Mouse (Mus musculus) stomach, embryonic 16.5 days (tissue): Measurements from ENCODE around the gene Gadd45a. TPM values are rescaled to one million over a fixed set of nuclear protein-coding genes. Genes with fewer than 3 reads are reported as not detected.

Experiments used
- ATAC-seq: fragments of 200-750 bp; cut with Nextera tagmentation; 2 replicates; pipeline ENCODE4 v1.8.0; 2017; ENCODE audit warnings: moderate number of reproducible peaks, moderate TSS enrichment; ENCODE audit not compliant: insufficient read depth, low FRiP score
- H3K27ac ChIP-seq: fragments of 300-500 bp; sonication (generic); 2 replicates; pipeline ENCODE4 v1.5.1; 2014; ENCODE audit warnings: low read length
- H3K27me3 ChIP-seq: fragments of 300-500 bp; sonication (generic); 2 replicates; pipeline ENCODE4 v1.6.1; 2014; ENCODE audit warnings: low read length, control low read depth, mixed read lengths; ENCODE audit not compliant: control insufficient read depth, insufficient read depth
- H3K36me3 ChIP-seq: fragments of 300-500 bp; sonication (generic); 2 replicates; pipeline ENCODE4 v1.6.1; 2014; ENCODE audit warnings: low read length; ENCODE audit not compliant: control insufficient read depth, insufficient read depth
- H3K4me1 ChIP-seq: fragments of 300-500 bp; sonication (generic); 2 replicates; pipeline ENCODE4 v1.6.1; 2014; ENCODE audit warnings: low read length, control low read depth, mixed read lengths; ENCODE audit not compliant: control insufficient read depth, insufficient read depth
- H3K4me2 ChIP-seq: fragments of 300-500 bp; sonication (generic); 2 replicates; pipeline ENCODE4 v1.6.1; 2014; ENCODE audit warnings: low read depth, low read length, mixed read lengths
- H3K4me3 ChIP-seq: fragments of 300-500 bp; sonication (generic); replicated peaks from 2 replicates; pipeline ENCODE4 v1.5.1; 2014; ENCODE audit warnings: mild to moderate bottlenecking, low read length
- H3K9ac ChIP-seq: fragments of 300-500 bp; sonication (generic); 2 replicates; pipeline ENCODE4 v1.6.1; 2014; ENCODE audit warnings: low read length
- H3K9me3 ChIP-seq: fragments of 300-500 bp; sonication (generic); replicated peaks from 2 replicates; pipeline ENCODE4 v1.6.1; 2016; ENCODE audit warnings: low read length, control low read depth; ENCODE audit not compliant: control insufficient read depth
- whole genome bisulfite sequencing: fragments of 180-500 bp; shearing (Covaris S2); extraction: QIAGEN DNeasy Blood & Tissue Kit; methylation state at CpG from one replicate; pipeline ENCODE4 v1.1.7; 2014; 5-methylcytosine and 5-hydroxymethylcytosine counted together
- polyA plus RNA-seq: library from polyadenylated mRNA; unstranded; fragments of >200 nt; fragmentation: Nextera tagmentation; extraction: Ambion mirVana; gene quantifications from 2 replicates; pipeline ENCODE4 v1.2.1, GENCODE M21; 2015

The Gadd45a gene
- polyA plus RNA-seq, 1 experiment from 2014 or later, result 18.1 TPM

GRCm38 (mm10) chr6:67073446-67073845, 36.2 kb upstream of the Gadd45a start:
- Histone ChIP-seq H3K4me3 (no peak overlapping the region), H3K4me2 (no peak overlapping the region), H3K4me1 (peaks cover 28% of the 10 kb centered on the region), H3K9ac (no peak overlapping the region), H3K27ac (no peak overlapping the region), H3K27me3 (no peaks in the 10 kb centered on the region), H3K36me3 (no peaks in the 10 kb centered on the region), H3K9me3 (no peaks in the 10 kb centered on the region)
- 77% methylated on average over 4 of the region's 4 CpGs for WGBS
- ATAC-seq, result no peak

- H3K27ac ChIP-seq, result no peak overlapping the region
- 72% methylated on average over 1 of the region's 1 CpGs for WGBS
Observed at GRCm38 (mm10) chr6:67071615-67072014, 34.4 kb upstream of the Gadd45a start.

GRCm38 (mm10) chr6:67069800-67070315, 32.6 kb upstream of the Gadd45a start:
- ATAC-seq, result peak; percentile 50
- WGBS, result 47% methylated on average over 9 of the region's 9 CpGs

More at GRCm38 (mm10) chr6:67071615-67072014, 34.4 kb upstream of the Gadd45a start:
- Histone ChIP-seq H3K4me2 (no peak overlapping the region), H3K4me3 (no peak overlapping the region), H3K4me1 (peaks cover 20% of the 10 kb centered on the region), H3K36me3 (no peaks in the 10 kb centered on the region), H3K27me3 (no peaks in the 10 kb centered on the region), H3K9me3 (no peaks in the 10 kb centered on the region), H3K9ac (no peak overlapping the region)
- ATAC-seq, result no peak

GRCm38 (mm10) chr6:67069219-67069762, 32.0 kb upstream of the Gadd45a start:
- Histone ChIP-seq H3K27ac (peak overlapping the region; percentile 79), H3K27me3 (no peaks in the 10 kb centered on the region), H3K4me3 (no peak overlapping the region), H3K9me3 (no peaks in the 10 kb centered on the region), H3K9ac (peak overlapping the region; percentile 28; the same call in 1 of the 2 replicates), H3K4me1 (peaks cover 20% of the 10 kb centered on the region), H3K4me2 (peak overlapping the region; percentile 40), H3K36me3 (no peaks in the 10 kb centered on the region)
- ATAC-seq, result no peak
- WGBS, result 65% methylated on average over 8 of the region's 8 CpGs

More at GRCm38 (mm10) chr6:67069800-67070315, 32.6 kb upstream of the Gadd45a start:
- Histone ChIP-seq H3K4me1 (peaks cover 20% of the 10 kb centered on the region), H3K4me2 (peak overlapping the region; percentile 40), H3K9ac (peak overlapping the region; percentile 28; the same call in 1 of the 2 replicates), H3K4me3 (no peak overlapping the region), H3K9me3 (no peaks in the 10 kb centered on the region), H3K36me3 (no peaks in the 10 kb centered on the region), H3K27me3 (no peaks in the 10 kb centered on the region), H3K27ac (peak overlapping the region; percentile 79)

- no peak for ATAC-seq
Observed at GRCm38 (mm10) chr6:67060057-67060456, 22.8 kb upstream of the Gadd45a start.

GRCm38 (mm10) chr6:67057991-67058696, 20.9 kb upstream of the Gadd45a start:
- H3K4me1 ChIP-seq, result 0 out of 2 replicates have a peak, but pooled peaks cover 7% of the 10 kb centered on the region
- no peak overlapping the region for H3K4me2 ChIP-seq
- H3K4me3 ChIP-seq, result no peak overlapping the region
- 82% methylated on average over 7 of the region's 7 CpGs for WGBS
- H3K27me3 ChIP-seq, result no peaks in the 10 kb centered on the region
- no peak overlapping the region for H3K9ac ChIP-seq
- no peaks in the 10 kb centered on the region for H3K36me3 ChIP-seq
- ATAC-seq, result no peak
- H3K9me3 ChIP-seq, result no peaks in the 10 kb centered on the region
- H3K27ac ChIP-seq, result no peak overlapping the region

More at GRCm38 (mm10) chr6:67060057-67060456, 22.8 kb upstream of the Gadd45a start:
- Histone ChIP-seq H3K4me3 (no peak overlapping the region), H3K4me1 (0 out of 2 replicates have a peak, but pooled peaks cover 7% of the 10 kb centered on the region), H3K9me3 (no peaks in the 10 kb centered on the region), H3K4me2 (no peak overlapping the region), H3K27ac (no peak overlapping the region), H3K27me3 (no peaks in the 10 kb centered on the region), H3K36me3 (no peaks in the 10 kb centered on the region), H3K9ac (no peak overlapping the region)
- WGBS, result 83% methylated on average over 5 of the region's 5 CpGs

- 80% methylated on average over 5 of the region's 5 CpGs for WGBS
- H3K9ac ChIP-seq, result no peak overlapping the region
- no peaks in the 10 kb centered on the region for H3K27me3 ChIP-seq
- H3K4me2 ChIP-seq, result no peak overlapping the region
- H3K4me3 ChIP-seq, result no peak overlapping the region
- no peak for ATAC-seq
- H3K36me3 ChIP-seq, result no peaks in the 10 kb centered on the region
- no peaks in the 10 kb centered on the region for H3K9me3 ChIP-seq
- no peak overlapping the region for H3K27ac ChIP-seq
- H3K4me1 ChIP-seq, result 0 out of 2 replicates have a peak, but pooled peaks cover 7% of the 10 kb centered on the region
Observed at GRCm38 (mm10) chr6:67057574-67057973, 20.3 kb upstream of the Gadd45a start.

- WGBS, result 76% methylated on average over 3 of the region's 3 CpGs
- no peak for ATAC-seq
Observed at GRCm38 (mm10) chr6:67056889-67057564, 19.8 kb upstream of the Gadd45a start.

More at GRCm38 (mm10) chr6:67056889-67057564, 19.8 kb upstream of the Gadd45a start:
- Histone ChIP-seq H3K9ac (no peak overlapping the region), H3K4me2 (no peak overlapping the region), H3K9me3 (no peaks in the 10 kb centered on the region), H3K4me1 (0 out of 2 replicates have a peak, but pooled peaks cover 7% of the 10 kb centered on the region), H3K4me3 (no peak overlapping the region), H3K27ac (no peak overlapping the region), H3K27me3 (no peaks in the 10 kb centered on the region), H3K36me3 (no peaks in the 10 kb centered on the region)
